Mouse (Mus musculus): ENCODE data around the gene Slc25a21.
A peak's percentile ranks its signal among the peaks of the same experiment; 100 is the strongest.
"Not testable (repeated sequence)": the region's sequence is repeated elsewhere in the genome, so short reads cannot be mapped to it uniquely, and the experiment has no call there.

Slc25a21 gene

GRCm38 (mm10) chr12:57197363-57198026 lies at the start of gene Slc25a21:
TSS of gene Slc25a21 (minus strand) at chr12:57197472.
- no peak for DNase-seq

- DNase-seq, result no peak
These were observed 46.6 kb upstream of the Slc25a21 start for GRCm38 (mm10) chr12:57243671-57244495.

- DNase-seq, result no peak
These were observed 36.1 kb upstream of the Slc25a21 start for GRCm38 (mm10) chr12:57233386-57233785.

- DNase-seq, result peak; percentile 28
These were observed 34.0 kb upstream of the Slc25a21 start for GRCm38 (mm10) chr12:57231085-57231875.

- peak; percentile 89 for DNase-seq
These were observed 33.0 kb upstream of the Slc25a21 start, which contains the start of the genes Prps1l3 and Mipol1 for GRCm38 (mm10) chr12:57230192-57230706. TSS of gene Prps1l3 (plus strand) at chr12:57230412. TSS of gene Mipol1 (plus strand) at chr12:57230427.

- DNase-seq, result no peak
These were observed 32.4 kb upstream of the Slc25a21 start for GRCm38 (mm10) chr12:57229703-57230102.

- no peak for DNase-seq
These were observed 30.5 kb upstream of the Slc25a21 start for GRCm38 (mm10) chr12:57227776-57228175.

GRCm38 (mm10) chr12:57226411-57226810 lies 29.1 kb upstream of the Slc25a21 start:
- no peak for DNase-seq

GRCm38 (mm10) chr12:57212463-57212862 lies 15.2 kb upstream of the Slc25a21 start:
- DNase-seq, result not testable (repeated sequence)

GRCm38 (mm10) chr12:57211353-57212311 lies 14.4 kb upstream of the Slc25a21 start:
- DNase-seq, result peak; percentile 77

GRCm38 (mm10) chr12:57204276-57204851 lies 7.1 kb upstream of the Slc25a21 start:
- no peak for DNase-seq

- DNase-seq, result no peak
These were observed 4.6 kb upstream of the Slc25a21 start for GRCm38 (mm10) chr12:57201901-57202300.

GRCm38 (mm10) chr12:57199427-57199826 lies 2.2 kb upstream of the Slc25a21 start:
- DNase-seq, result no peak

GRCm38 (mm10) chr12:57198269-57198668 lies 997 bp upstream of the Slc25a21 start:
- DNase-seq, result no peak

GRCm38 (mm10) chr12:57196608-57197362 lies 487 bp downstream of the Slc25a21 start:
- peak; percentile 25 for DNase-seq

- no peak for DNase-seq
These were observed 1.0 kb downstream of the Slc25a21 start for GRCm38 (mm10) chr12:57196286-57196607.

- peak; percentile 17 for DNase-seq
These were observed 2.7 kb downstream of the Slc25a21 start for GRCm38 (mm10) chr12:57194609-57195008.

GRCm38 (mm10) chr12:57187032-57187431 lies 10.2 kb downstream of the Slc25a21 start:
- no peak for DNase-seq

- no peak for DNase-seq
These were observed 11.1 kb downstream of the Slc25a21 start for GRCm38 (mm10) chr12:57186126-57186525.

- DNase-seq, result no peak
These were observed 11.8 kb downstream of the Slc25a21 start for GRCm38 (mm10) chr12:57185475-57185874.

Data from thymus, postnatal 4 days (tissue).